Mouse (Mus musculus): ENCODE measurements around the gene Tmem206. TPM values are rescaled to one million over a fixed set of nuclear protein-coding genes. Genes with fewer than 3 reads are reported as not detected.

The Tmem206 gene
- total RNA-seq, 1 experiment from 2014 or later, result 7.7 TPM

GRCm38 (mm10) chr1:191352786-191353488 is 27.2 kb downstream of the Tmem206 start:
- peak; percentile 49 for DNase-seq

- DNase-seq, result no peak
These were observed 28.1 kb downstream of the Tmem206 start for GRCm38 (mm10) chr1:191353836-191354235.

- no peak for DNase-seq
These were observed 31.2 kb downstream of the Tmem206 start for GRCm38 (mm10) chr1:191356936-191357335.

GRCm38 (mm10) chr1:191359478-191359877 is 33.8 kb downstream of the Tmem206 start:
- DNase-seq, result no peak

GRCm38 (mm10) chr1:191362412-191362811 is 36.7 kb downstream of the Tmem206 start:
- DNase-seq, result no peak

GRCm38 (mm10) chr1:191364477-191364876 is 38.8 kb downstream of the Tmem206 start:
- no peak for DNase-seq

GRCm38 (mm10) chr1:191368193-191368592 is 42.5 kb downstream of the Tmem206 start:
- DNase-seq, result no peak

GRCm38 (mm10) chr1:191369140-191369539 is 43.4 kb downstream of the Tmem206 start:
- DNase-seq, result no peak

- DNase-seq, result no peak
These were observed 49.4 kb downstream of the Tmem206 start for GRCm38 (mm10) chr1:191374993-191375643.

- no peak for DNase-seq
These were observed 49.9 kb downstream of the Tmem206 start for GRCm38 (mm10) chr1:191375644-191375998.

GRCm38 (mm10) chr1:191378080-191378479 is 52.4 kb downstream of the Tmem206 start:
- DNase-seq, result no peak

- DNase-seq, result no peak
These were observed 55.1 kb downstream of the Tmem206 start for GRCm38 (mm10) chr1:191380843-191381242.

- DNase-seq, result no peak
These were observed 56.4 kb downstream of the Tmem206 start for GRCm38 (mm10) chr1:191381955-191382736.

- DNase-seq, result no peak
These were observed 59.2 kb downstream of the Tmem206 start for GRCm38 (mm10) chr1:191384786-191385430.

- DNase-seq, result peak; percentile 21
These were observed 65.6 kb downstream of the Tmem206 start for GRCm38 (mm10) chr1:191391311-191391710.

GRCm38 (mm10) chr1:191393536-191393935 is 67.8 kb downstream of the Tmem206 start:
- no peak for DNase-seq

- DNase-seq, result no peak
These were observed 68.4 kb downstream of the Tmem206 start for GRCm38 (mm10) chr1:191394126-191394525.

- DNase-seq, result no peak
These were observed 69.5 kb downstream of the Tmem206 start for GRCm38 (mm10) chr1:191395200-191395599.

GRCm38 (mm10) chr1:191395871-191396433 is 70.2 kb downstream of the Tmem206 start:
- DNase-seq, result no peak

- peak; percentile 71 for DNase-seq
These were observed 70.7 kb downstream of the Tmem206 start for GRCm38 (mm10) chr1:191396446-191396845.

GRCm38 (mm10) chr1:191396897-191397849 is 71.5 kb downstream of the Tmem206 start:
- DNase-seq, result peak; percentile 99

All from adrenal gland, postnatal 25 days (tissue).